Mouse (Mus musculus) gastrocnemius, postnatal 25 days (tissue): Measurements from ENCODE around the gene Clca3a2. TPM values are rescaled to one million over a fixed set of nuclear protein-coding genes. Genes with fewer than 3 reads are reported as not detected.
"Not testable (repeated sequence)": the region's sequence is repeated elsewhere in the genome, so short reads cannot be mapped to it uniquely, and the experiment has no call there.

Experiments used
- DNase-seq: peaks from one replicate; pipeline ENCODE4 v3.0.0; 2022
- total RNA-seq, 2 experiments: library from RNA; stranded (reverse); gene quantifications; 1 replicate in 1 of 2; 2 replicates in 1 of 2; pipeline ENCODE4 v1.2.3; 2021

Clca3a2 gene
- total RNA-seq, 2 experiments from 2014 or later = not detected

DNA sequence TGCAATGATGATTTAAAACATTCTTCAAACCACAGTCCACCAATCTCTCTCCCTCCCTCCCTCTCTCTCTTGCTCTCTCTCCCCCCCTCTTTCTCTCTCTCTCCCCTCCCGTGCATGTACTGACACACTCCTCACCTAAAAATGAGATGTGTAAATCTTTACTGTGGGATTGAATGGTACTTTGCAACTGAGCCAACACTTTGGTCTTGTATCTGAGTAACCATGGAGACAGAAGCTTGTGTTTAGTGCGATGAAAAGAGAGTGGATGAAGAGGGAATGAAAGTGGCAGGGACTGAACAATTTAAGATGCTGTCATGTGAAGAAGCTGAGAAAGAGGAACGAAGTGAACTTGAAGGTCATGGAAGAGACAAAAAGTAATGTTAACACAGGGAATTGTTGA is 71.6 kb downstream of the Clca3a2 start:
- not testable (repeated sequence) for DNase-seq

Other genes starting within 250 kb of the Clca3a2 start
- gene Hs2st1, start 249.3 kb downstream of the Clca3a2 start, total RNA-seq = 10 to 100 TPM in 1 of 2 experiments, 1 to 10 TPM in 1; 9.5 to 11.5 TPM
- gene Selenof, start 249.2 kb downstream of the Clca3a2 start, total RNA-seq = 100 to 1,000 TPM; 106 to 122 TPM
- 100 to 1,000 TPM; 289 to 299 TPM for gene Sh3glb1, start 99.2 kb downstream of the Clca3a2 start, total RNA-seq
- gene Clca3a1, start 58.5 kb downstream of the Clca3a2 start, total RNA-seq = under 1 TPM in 1 of 2 experiments, not detected in 1; 0.40 TPM
- not detected for gene Clca3b, start 29.9 kb upstream of the Clca3a2 start, total RNA-seq
- gene Clca4b, start 113.0 kb upstream of the Clca3a2 start, total RNA-seq = not detected
- not detected for gene Clca4a, start 155.6 kb upstream of the Clca3a2 start, total RNA-seq
- gene Clca1, start 213.3 kb upstream of the Clca3a2 start, total RNA-seq = not detected